Mouse (Mus musculus): ENCODE results near the gene Tbc1d22b.

DNA sequence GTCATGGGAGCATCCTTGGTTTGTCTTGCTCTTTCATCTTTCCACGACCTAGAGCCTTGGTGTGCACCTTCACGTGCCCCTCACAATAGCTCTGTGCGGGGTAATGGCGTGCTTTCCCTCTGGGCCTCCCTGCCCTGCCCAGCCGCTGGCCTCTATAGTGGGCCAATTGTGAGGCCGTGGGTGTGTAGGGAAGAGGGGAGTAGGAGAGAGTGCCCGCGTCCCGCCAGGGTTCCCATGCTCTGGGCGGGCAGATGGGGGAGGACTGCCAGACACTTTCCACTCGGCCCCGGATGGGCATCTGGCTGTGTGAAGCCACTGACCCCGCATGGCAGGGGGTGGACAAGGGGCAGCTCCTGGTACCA, 47.2 kb downstream of the Tbc1d22b start:
- no peak for TF ChIP-seq CTCF (IDR thresholded peaks at IDR 0.05; ENCODE audit: borderline replicate concordance, insufficient read depth, low read length)
- TF ChIP-seq POLR2A (IDR thresholded peaks at IDR 0.05; ENCODE audit: low read depth, low read length), result no peak

Measured in embryonic fibroblast, embryonic 13.5 days (primary cell).